Mouse (Mus musculus): ENCODE results near the gene Mdga2.

Gene Mdga2

DNA sequence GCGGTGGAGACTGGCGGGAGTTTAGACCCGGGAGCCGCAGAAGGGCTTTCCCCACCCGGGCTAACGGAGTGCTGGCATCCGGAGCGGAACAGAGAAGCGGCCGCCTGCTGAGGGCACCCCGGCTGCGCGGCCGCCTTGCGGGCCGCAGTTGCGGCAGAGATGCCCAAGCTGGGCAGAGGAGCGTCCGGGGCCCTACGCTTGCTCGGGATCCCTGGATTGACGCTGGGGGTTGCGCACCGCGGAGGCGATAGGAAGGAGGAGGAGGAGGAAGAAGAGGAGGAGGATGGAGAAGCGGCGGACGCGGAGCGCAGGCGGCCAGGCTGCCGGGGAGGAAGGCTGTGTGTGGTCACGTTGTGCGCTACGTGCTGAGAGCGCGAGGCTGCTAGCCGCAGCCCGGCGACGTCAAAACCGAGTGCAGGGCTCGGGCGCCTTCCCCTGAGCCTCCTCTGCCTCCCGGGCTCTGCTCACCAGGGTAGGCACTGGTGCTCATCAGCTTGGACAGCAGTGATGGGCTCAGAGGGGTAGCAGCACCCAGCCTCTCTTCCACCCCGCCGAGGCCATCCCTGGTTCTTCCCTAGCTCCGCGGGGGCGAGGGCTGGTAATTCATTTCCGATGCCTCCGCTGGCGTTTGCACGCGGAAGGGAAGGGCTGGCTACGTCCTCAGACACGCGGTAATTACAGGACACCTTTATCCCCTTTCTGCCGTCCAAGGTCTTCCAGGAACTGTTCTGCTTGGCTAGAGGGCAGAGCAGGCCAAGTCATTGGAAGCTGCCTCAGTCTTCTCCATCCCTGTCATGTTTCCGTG lies at the start of gene Mdga2:
Mdga2 (minus strand) TSS at position 329 of the 805 bp plus-strand sequence.
- peak; percentile 12 for DNase-seq

DNA sequence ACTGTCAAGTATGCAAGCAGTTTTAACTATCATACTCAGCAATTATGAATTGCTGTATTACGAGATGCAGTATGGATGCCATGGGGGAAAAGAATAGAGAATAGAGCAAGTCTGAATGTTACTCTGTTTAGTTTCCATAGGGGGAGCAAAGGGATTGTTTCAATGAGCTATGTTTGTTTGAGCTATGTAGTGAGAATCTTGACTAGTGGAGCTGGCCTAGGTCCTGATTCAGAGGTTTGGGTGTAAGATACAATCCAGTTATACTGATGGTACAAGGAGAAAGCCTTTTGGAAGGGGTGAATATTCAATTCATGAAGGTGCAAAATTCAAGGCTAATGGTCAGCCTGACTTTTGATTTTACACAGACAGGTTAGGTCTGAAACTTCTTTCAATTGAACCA lies 45.1 kb upstream of the Mdga2 start:
- no peak for DNase-seq

DNA sequence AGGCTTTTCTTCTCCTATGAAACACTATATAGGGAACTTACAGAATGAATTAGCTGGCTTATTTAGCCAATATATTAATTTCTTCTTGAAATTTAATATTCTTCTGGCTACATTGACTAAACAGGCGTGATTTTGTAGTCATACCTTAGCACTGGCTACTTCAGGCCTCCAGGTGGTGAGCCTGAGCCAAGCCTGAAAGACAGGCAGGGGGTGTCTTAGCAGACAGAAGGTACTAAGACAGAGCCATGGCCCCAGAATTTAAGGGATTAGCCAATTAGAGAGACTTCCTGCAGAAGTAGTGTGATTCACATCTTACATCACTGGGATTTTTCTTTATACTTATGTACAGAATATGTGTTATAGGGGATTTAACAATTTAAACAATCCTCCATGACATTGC lies 1.2 kb upstream of the Mdga2 start:
- no peak for DNase-seq

DNA sequence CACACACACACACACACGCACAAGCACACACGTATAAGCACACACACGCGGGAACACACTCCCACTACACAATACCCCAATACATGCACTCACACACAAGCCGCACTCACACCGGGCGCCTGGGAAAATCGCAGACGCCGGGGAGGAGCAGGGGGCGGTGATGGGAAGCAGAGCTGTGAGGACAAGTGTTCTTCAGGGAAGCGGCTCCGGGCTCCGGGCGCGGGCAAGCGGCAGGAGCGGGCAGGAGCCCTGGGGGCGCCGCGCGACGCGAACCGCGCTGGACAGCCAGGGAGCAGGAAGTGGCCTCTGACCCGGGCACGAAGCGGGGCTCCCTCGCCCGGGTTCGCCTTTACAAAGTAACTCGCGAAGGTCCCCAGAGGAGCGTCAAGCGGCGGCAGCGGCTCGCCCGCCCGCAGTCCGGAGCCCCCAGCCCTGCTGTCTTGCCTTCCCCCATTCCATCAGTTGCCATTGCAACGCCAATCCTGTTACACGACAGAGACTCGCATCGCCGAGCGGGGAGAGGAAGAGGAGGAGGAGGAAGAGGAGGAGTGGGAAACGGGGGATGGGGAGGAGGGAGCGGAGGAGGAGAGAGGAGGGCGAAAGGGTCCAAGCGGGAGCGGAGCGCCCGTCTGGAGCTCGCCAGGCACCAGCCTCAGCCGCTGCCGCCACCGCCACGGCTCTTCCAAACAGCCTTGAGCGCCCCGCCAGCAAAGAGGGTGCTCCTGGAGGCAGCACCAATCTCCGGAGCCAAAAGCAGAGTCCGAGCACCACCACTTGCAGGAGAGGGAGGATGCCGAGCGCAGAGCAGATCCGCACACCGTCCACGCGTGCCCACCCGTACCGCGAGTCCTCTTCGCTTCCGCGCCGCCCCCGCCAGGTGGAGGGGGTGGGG lies 774 bp downstream of the Mdga2 start:
- peak; percentile 4 for DNase-seq

DNA sequence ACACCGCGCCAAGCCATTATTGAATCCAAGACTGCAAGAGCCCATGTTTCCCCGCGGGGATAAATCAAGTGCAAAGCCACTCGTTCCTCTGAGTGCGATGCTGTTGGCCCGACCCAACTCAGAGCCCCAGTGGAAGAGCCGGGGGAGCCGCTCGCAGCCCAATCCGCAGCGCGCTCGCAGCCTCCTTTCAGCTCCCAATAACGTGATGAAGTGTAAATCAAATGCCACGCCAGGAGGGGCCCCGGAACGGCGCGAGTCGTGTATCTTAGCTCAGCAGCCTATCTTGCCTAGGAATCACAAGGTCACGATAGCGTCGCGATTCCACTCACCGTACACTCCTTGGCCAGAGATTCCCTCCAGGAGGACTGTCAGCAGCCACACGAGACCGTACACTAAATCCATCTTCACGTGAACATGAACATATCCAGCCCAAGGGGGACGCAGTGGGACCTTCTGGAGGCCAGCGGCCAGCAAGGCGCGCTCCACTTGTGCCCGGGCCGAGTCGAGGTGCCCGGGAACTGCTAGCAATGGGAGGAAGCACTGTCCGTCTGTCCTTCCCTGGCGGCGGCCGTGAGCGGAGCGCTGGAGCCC lies 1.6 kb downstream of the Mdga2 start:
- DNase-seq = no peak

DNA sequence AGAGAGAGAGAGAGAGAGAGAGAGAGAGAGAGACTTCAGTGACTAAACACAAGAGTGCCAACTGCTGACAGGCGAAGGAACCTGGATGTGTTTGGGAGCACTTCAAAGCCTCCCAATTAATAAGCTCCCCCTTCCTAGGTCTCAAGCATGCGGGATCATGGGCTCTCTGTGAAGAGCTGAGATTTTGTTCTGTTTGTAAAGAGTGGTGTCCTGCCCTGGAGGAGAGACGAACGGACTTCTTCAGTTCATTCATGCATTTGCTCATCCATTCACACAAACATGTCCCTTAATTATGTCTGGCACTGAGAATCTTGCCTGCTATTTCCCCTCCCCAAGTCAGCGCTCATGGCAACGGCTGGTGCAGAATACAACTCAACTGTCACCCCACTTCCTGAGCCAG lies 2.3 kb downstream of the Mdga2 start:
- DNase-seq = no peak

DNA sequence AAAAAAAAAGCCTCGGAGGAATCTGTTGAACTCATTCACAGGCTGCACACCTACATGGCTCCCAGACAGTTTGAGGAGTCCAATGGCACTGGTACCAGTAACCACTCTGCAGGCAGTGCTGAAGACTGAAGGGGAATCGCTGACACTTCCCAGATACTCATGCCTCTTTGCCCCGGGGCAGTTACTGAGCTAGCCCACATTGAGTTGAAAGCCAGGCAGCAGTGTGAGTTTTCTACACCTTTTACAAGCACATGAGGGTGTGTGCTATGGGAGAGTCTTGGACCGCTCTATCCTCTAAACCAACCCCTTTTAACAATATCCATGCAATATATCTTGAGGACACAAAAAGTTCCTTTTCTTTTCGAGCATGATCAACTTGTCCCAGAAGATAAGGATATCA lies 2.8 kb downstream of the Mdga2 start:
- DNase-seq = no peak

DNA sequence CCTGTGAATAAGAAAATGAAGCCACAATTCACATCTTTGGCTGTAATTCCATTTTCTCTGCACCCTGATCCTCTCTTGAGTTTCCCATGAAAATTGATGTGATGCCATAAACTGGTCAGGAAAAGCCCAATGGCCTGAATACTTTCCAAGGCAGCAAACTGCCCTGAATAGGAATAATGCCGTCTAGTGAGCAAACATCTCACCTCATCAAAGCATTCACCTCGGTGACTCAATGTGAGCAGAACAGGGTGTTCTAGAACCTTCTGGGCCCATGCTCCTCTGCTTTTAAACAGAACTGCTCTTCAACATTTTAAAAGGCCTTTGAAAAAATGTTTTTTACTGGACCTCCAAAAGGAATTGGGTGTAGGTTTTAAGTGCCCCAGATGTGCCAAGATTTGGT lies 9.5 kb downstream of the Mdga2 start:
- DNase-seq = no peak

DNA sequence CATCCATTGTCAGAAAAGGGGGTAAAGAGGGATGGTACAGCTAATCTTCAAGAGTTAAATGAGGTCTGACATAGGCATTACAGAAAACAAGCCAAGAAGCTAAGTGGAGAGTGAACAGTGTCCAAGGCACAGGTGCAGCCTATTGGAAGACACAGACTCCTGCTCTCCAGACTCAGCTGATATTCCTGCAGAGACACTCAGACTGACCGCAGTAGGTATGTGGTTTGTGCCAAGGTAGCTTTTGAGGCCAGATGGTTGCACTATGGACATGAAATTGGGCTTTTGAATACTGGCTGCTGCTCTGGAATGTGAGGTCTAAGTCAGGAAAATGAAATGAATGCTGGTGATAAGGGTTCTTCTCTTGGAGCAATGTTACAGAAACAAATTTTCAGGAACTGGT lies 44.2 kb downstream of the Mdga2 start:
- DNase-seq = no peak

DNA sequence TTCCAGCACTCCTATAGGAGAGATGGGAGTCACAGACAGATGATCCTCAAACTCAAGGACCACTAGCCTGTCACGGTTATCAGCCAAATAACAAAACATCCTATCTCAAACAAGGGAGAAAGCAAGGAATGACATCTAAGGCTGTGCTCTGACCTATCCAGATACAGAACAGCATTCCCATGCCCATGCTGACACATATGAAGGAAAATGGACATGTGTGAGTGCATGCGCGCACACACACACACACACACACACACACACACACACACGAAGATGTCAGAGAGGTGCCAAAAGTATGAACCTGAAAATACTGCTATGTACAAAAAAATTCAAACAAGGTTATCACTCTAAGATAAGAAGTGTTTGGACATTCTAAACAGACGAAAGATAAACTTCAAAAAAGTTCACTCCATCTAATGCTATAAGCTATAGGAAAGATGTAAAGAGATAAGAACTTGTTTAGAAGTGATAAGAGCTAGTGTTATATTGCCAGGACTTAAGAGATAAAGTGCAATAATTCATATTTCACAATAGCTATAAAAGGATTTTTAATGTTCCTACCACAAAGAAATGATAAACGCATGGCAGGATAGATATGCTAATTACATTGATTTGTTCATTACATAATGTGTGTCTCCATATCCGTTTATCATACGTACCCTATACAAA lies 65.6 kb downstream of the Mdga2 start:
- DNase-seq = no peak

DNA sequence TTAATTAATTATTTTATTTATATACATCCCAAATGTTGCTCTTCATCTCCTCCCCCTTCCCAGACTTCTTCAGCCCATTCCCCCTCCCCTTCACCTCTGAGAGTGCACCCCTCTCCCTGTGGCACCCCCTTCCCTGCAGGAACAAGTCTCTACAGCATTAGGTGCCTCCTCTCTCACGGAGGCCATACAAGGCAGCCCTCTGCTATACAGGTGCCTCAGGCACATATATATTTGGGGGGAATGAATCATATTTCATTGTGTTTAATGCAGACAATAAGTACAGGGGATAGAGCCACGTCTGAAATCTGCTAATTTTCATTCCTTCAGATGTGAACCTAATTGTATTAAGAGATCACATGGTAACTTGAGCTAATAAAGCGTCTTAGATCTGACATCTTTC lies 69.3 kb downstream of the Mdga2 start:
- no peak for DNase-seq

DNA sequence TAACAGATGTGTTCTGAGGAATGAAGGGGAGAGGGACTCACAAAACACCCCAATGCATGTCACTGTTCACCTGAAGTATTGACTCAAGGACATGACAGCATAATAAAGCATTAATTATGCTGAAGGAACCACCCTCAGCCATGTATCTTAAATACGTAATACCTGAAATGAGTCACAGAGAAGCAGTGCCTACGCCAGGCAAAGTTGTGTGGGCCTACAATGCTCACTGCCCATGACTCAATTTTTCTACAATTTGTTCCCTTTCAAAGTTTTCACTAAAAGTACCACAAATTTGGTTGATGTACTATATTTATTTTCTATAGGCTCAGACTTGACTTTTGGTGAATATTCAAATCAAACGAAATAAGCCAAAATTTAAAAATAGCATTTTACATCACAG lies 80.7 kb downstream of the Mdga2 start:
- DNase-seq = no peak

DNA sequence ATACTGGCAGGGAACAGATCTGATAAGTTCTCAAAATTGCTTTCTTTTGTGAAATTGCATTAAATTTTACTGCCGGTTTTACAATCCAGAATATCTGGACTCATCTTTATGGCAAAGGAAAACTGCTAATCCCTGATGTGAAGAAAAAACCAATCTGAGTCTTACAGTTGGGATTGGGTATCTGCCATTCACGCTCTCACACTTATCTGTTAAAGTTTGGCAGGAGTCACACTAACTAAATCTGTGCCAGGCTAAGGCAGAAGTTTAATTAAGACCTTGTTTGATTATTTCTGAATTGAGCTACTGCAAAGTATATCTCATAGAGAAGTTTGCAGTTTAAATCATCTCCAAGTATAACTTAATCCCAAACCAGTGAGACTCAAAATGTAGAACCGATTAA lies 82.2 kb downstream of the Mdga2 start:
- no peak for DNase-seq

DNA sequence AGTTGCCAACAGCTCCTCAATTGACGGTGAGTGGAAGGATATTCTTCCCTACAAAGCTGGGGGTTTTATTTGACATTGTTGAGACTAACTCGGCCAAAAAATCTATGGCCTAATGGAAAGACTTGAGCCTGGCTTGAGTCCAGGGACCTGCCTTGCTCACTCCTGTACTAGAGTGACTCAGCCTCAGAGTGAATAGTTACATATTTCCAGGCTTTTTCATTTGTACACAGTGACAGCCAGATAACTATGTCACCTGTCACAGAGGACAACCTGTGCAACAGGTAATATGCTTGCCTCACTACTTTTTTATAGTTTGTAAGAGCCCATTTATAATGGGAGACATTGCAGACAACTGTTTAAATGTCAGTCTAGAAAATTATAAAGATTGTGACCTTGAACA lies 94.9 kb downstream of the Mdga2 start:
- DNase-seq = no peak

DNA sequence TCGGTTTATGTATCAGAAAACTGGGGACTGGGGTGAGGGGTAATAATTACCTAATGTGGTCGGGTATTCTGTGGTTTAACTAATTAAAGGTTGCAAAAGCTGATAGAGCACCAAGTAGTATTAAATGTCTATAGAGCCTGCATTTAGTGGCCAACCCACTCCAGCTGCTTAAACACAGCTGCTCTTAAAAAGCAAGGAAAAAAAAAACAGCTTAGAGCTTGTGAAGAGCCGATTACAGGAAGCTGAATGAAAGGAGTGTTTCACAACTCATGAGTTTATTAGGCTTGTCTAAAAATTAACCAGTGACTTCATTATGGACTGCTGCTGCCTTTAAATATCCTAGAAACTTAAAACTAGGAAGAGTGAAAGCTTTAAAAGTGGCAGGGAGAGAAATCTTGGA lies 98.5 kb downstream of the Mdga2 start:
- no peak for DNase-seq

DNA sequence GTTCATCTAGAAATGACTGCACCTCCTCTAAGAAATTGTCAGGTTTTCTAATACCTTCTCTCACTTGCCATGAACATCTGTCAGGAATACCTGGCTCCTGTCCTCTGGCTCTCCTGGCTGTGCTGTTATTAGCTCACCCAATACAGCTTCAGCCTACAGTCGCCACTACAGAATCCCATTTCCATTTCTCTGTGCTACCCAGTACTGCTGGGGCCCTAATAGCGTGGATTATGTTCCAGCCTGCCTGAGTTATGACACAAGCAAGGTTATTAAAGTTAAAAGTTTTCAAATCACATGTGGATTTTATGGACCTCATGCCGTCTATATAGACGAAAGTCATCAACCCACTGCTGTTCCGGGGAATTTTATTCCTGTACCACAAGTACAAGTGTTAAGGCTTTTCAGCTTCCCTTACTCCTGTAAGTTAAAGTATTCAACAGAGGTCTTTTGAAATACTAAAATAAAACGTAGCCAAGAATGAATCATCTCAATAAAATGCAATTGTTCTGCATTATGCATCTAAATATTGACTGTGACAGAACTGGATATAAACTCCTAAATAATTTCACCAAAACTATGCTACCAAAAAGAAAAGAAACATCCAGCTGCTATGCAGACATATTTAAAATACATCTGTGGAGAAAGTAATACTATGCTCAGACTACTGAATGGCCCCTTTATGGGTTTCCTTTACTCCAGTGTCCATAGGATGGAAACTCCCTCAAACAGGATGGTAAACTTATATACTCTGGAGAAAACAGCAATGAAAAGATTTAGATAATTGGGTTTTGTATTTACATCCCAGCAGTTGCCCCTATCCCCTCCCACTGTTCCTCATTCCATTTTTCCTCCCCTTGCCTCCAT lies 103.5 kb downstream of the Mdga2 start:
- DNase-seq = no peak

DNA sequence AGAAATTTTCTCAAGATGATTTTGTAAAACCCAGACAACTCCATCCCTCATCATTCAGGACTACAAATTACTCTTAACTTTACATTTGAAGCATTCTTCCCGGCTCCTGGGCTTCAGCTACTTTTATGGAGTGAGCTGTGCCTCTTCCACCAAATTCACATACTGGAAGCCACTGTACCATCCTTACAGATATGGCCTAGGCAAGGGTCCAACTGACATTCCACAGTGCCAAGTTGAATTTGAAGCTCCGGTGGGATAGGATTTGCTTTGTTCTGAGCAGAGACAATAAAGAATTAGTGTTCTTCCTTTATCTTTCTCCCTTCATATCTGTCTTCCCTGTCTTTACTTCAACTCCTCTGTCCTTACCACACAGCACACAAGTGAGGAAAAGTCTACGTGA lies 118.2 kb downstream of the Mdga2 start:
- no peak for DNase-seq

DNA sequence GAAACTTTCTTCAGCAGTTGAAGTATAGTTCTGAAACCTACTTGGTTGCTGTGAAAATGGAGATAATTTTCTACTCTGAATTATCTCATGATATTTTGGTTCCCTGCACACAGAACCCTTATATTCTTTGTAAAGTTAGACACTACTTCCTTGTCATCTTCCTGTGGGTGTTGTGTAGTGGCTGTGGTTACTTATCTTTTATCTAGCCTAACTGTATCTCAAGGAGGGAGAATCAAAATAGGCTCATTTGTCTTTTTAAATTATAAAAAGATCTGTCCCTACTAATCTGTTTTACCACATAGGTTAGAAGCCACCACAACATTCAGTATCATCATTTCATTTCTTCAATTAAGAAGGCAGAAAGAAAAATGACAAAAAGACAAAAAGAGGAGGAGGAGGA lies 127.9 kb downstream of the Mdga2 start:
- DNase-seq = no peak

DNA sequence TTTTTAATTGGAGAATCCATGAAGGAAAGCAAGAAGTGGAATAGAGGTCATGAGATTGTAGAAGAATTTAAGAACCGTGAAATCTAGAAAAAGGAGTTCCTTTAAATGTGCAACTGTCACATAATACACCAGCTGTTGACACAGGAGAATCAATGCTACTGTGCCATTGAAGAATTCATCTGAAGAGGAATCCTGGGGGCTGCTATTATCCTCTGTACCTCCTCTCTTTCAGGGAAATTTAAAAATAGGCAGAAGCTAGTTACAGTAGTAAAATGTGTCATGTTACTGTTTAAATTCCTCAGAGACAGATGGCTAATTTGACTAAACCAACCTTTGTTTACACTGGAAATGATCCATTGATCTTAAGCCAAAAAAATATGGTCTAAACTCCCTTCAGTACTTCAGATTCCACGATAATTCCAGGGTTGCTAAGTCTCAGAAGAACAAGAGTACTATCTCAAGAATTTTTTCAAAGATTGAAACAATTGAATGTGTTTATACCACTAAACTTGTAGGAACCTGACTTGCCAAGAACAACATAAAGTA lies 131.9 kb downstream of the Mdga2 start:
- no peak for DNase-seq

DNA sequence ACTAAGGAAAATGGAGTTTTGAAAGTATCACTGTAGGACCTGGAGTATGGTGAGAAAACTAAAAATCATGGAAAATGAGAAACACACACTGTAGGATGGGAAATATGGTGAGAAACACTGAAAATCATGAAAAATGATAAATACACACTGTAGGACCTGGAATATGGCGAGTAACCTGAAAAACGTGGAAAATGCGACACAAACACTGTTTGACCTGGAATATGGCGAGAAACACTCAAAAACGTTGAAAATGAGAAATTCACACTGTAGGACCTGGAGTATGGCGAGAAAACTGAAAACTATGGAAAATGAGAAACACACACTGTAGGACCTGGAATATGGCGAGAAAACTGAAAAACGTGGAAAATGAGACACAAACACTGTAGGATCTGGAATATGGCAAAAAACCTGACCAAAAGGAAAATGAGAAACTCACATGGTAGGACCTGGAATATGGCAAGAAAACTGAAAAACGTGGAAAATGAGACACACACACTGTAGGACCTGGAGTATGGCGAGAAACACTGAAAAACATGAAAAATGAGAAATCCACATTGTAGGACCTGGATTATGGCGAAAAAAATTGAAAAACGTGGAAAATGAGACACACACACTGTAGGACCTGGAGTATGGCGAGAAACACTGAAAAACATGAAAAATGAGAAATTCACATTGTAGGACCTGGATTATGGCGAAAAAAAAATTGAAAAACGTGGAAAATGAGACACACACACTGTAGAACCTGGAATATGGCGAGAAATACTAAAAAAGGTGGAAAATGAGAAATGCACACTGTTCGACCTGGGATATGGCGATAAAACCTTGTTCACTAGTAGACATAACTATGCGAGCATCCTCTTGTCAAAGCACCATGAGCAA lies 163.0 kb downstream of the Mdga2 start:
- DNase-seq = no peak

DNA sequence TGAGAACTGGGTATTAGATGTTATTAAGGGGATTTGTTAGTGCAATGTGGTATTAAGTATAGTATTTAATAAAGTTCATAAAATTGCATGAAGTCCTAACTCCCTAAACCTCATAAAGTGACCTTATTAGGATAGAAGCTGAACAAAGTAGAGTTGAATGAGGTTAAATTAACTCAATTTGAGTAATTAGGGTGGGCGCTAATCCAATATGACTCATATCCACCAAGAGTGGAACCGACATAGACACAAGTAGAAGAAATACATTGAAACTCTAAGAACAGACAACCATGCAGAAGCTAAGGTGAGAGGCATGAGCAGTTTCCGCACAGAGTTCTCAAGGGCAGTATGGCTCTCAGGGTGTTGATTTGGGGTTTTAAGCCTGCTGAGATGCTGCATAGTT lies 165.7 kb downstream of the Mdga2 start:
- DNase-seq = no peak
